Mouse (Mus musculus): ENCODE measurements around the gene Prkag3. TPM values are rescaled to one million over a fixed set of nuclear protein-coding genes. Genes with fewer than 3 reads are reported as not detected.
A peak's percentile ranks its signal among the peaks of the same experiment; 100 is the strongest.

Gene Prkag3
- total RNA-seq (2017): 0.23 TPM in 1 of 2 replicates, not detected in the other

GRCm38 (mm10) chr1:74748643-74749271, at the start of gene Prkag3:
Gene Prkag3, minus strand, starts transcription at chr1:74749221.
- ATAC-seq (ENCODE audit: extremely low read depth, insufficient number of reproducible peaks, low FRiP score, poor library complexity, severe bottlenecking): peak; percentile 46; the same call in 1 of the 2 replicates

GRCm38 (mm10) chr1:74797459-74797858, 48.4 kb upstream of the Prkag3 start:
- ATAC-seq (ENCODE audit: extremely low read depth, insufficient number of reproducible peaks, low FRiP score, poor library complexity, severe bottlenecking): no peak

GRCm38 (mm10) chr1:74795145-74795529, 46.1 kb upstream of the Prkag3 start:
- ATAC-seq (ENCODE audit: extremely low read depth, insufficient number of reproducible peaks, low FRiP score, poor library complexity, severe bottlenecking): no peak

- no peak for ATAC-seq (ENCODE audit: extremely low read depth, insufficient number of reproducible peaks, low FRiP score, poor library complexity, severe bottlenecking)
Observed at GRCm38 (mm10) chr1:74794487-74795144, 45.6 kb upstream of the Prkag3 start.

- ATAC-seq (ENCODE audit: extremely low read depth, insufficient number of reproducible peaks, low FRiP score, poor library complexity, severe bottlenecking): no peak
Observed at GRCm38 (mm10) chr1:74792831-74793660, 44.0 kb upstream of the Prkag3 start.

- ATAC-seq (ENCODE audit: extremely low read depth, insufficient number of reproducible peaks, low FRiP score, poor library complexity, severe bottlenecking): peak; percentile 16; the same call in 1 of the 2 replicates
Observed at GRCm38 (mm10) chr1:74791249-74791648, 42.2 kb upstream of the Prkag3 start, which contains the start of gene Wnt10a. Gene Wnt10a, plus strand, starts transcription at chr1:74791516.

- ATAC-seq (ENCODE audit: extremely low read depth, insufficient number of reproducible peaks, low FRiP score, poor library complexity, severe bottlenecking): no peak
Observed at GRCm38 (mm10) chr1:74790095-74790494, 41.1 kb upstream of the Prkag3 start.

- no peak for ATAC-seq (ENCODE audit: extremely low read depth, insufficient number of reproducible peaks, low FRiP score, poor library complexity, severe bottlenecking)
Observed at GRCm38 (mm10) chr1:74788603-74789176, 39.7 kb upstream of the Prkag3 start.

- ATAC-seq (ENCODE audit: extremely low read depth, insufficient number of reproducible peaks, low FRiP score, poor library complexity, severe bottlenecking): peak; percentile 47
Observed at GRCm38 (mm10) chr1:74787846-74788245, 38.8 kb upstream of the Prkag3 start.

GRCm38 (mm10) chr1:74784041-74784759, 35.2 kb upstream of the Prkag3 start:
- ATAC-seq (ENCODE audit: extremely low read depth, insufficient number of reproducible peaks, low FRiP score, poor library complexity, severe bottlenecking): no peak

- no peak for ATAC-seq (ENCODE audit: extremely low read depth, insufficient number of reproducible peaks, low FRiP score, poor library complexity, severe bottlenecking)
Observed at GRCm38 (mm10) chr1:74783554-74783953, 34.5 kb upstream of the Prkag3 start.

GRCm38 (mm10) chr1:74782045-74782444, 33.0 kb upstream of the Prkag3 start:
- ATAC-seq (ENCODE audit: extremely low read depth, insufficient number of reproducible peaks, low FRiP score, poor library complexity, severe bottlenecking): no peak

GRCm38 (mm10) chr1:74778934-74779486, 30.0 kb upstream of the Prkag3 start:
- no peak for ATAC-seq (ENCODE audit: extremely low read depth, insufficient number of reproducible peaks, low FRiP score, poor library complexity, severe bottlenecking)

GRCm38 (mm10) chr1:74775816-74776215, 26.8 kb upstream of the Prkag3 start:
- ATAC-seq (ENCODE audit: extremely low read depth, insufficient number of reproducible peaks, low FRiP score, poor library complexity, severe bottlenecking): no peak

- ATAC-seq (ENCODE audit: extremely low read depth, insufficient number of reproducible peaks, low FRiP score, poor library complexity, severe bottlenecking): no peak
Observed at GRCm38 (mm10) chr1:74774062-74774461, 25.0 kb upstream of the Prkag3 start.

GRCm38 (mm10) chr1:74773136-74773535, 24.1 kb upstream of the Prkag3 start:
- ATAC-seq (ENCODE audit: extremely low read depth, insufficient number of reproducible peaks, low FRiP score, poor library complexity, severe bottlenecking): peak; percentile 2; the same call in 1 of the 2 replicates

- ATAC-seq (ENCODE audit: extremely low read depth, insufficient number of reproducible peaks, low FRiP score, poor library complexity, severe bottlenecking): no peak
Observed at GRCm38 (mm10) chr1:74771931-74772620, 23.1 kb upstream of the Prkag3 start.

GRCm38 (mm10) chr1:74771845-74771930, 22.7 kb upstream of the Prkag3 start, which contains the start of gene Wnt6:
Gene Wnt6, plus strand, starts transcription at chr1:74771892.
- no peak for ATAC-seq (ENCODE audit: extremely low read depth, insufficient number of reproducible peaks, low FRiP score, poor library complexity, severe bottlenecking)

Measured in neutrophil, adult 5-6 weeks (primary cell).